Mouse (Mus musculus) layer of hippocampus, postnatal 36 days (tissue): ENCODE data around the gene Adra1d. TPM values are rescaled to one million over a fixed set of nuclear protein-coding genes. Genes with fewer than 3 reads are reported as not detected.

ENCODE experiments used
- total RNA-seq, 2 experiments: library from RNA; stranded (reverse); gene quantifications; 2 replicates each; pipeline ENCODE4 v1.2.3; 2021

Gene Adra1d
- total RNA-seq, 2 experiments from 2014 or later = 92.5 to 100 TPM

Other genes with a start within 250 kb of the Adra1d start
- gene Rnf24, start 209.4 kb downstream of the Adra1d start, total RNA-seq = 10 to 100 TPM; 28.3 to 29.5 TPM
- gene Smox, start 70.8 kb downstream of the Adra1d start, total RNA-seq = 10 to 100 TPM; 75.6 to 87.3 TPM